Mouse (Mus musculus): ENCODE data around the gene Golga5.

Golga5 gene

DNA sequence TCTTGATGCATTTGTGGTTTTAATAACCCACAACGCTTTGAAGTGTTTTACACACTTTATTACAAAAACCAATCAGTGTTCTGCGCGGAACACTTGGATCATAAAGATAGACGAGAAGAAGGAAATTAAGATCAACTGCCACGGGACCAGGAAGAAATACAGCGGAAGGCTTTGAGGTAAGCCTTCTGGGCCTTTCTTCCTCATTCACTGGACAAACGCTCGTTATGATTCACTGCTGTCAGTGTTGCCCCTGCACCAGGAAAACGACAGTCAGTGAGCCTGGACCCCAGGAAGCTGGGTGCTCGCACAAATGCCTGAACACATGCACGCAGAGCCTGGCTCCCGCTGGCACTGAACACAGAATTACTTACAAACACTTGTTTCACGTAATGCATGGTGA is 48.7 kb downstream of the Golga5 start:
- DNase-seq: no peak

DNA sequence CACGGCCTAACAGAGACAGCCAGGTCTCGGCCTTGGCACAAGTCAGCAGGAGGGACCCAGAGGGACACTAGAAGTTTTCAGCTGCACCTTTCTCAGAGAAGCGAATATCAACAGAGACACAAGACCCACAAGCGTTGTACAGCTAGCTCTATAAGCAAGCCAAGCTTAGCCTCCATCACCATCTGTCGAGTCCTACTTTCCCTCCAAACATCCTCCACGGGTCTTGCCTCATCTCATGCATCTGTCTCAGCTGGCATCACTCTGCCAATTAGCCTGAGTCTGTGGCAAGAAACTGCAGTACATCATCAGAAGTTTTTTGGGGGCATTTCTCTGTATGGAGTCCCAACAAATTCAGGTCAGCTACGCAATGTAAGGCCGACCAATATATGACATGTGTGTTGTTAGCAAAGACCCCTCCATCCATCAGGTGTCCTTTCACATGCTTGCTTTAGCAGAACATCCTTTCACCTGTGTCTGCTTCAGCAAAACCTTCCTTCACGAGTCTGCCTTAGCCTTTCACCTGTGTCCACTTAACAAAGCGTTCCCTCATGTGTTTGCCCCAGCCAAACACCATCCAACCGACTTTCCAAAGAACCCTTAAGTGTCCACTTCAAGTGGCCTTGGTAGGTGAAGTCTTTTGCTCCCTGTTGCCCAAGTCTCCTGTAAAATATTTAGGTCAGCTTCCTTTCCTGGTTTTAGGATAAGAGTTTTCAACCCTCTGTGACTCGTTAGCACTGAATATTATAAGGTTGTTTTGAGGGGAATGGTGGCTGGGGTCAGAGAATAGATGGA is 51.2 kb downstream of the Golga5 start:
- no peak for DNase-seq

DNA sequence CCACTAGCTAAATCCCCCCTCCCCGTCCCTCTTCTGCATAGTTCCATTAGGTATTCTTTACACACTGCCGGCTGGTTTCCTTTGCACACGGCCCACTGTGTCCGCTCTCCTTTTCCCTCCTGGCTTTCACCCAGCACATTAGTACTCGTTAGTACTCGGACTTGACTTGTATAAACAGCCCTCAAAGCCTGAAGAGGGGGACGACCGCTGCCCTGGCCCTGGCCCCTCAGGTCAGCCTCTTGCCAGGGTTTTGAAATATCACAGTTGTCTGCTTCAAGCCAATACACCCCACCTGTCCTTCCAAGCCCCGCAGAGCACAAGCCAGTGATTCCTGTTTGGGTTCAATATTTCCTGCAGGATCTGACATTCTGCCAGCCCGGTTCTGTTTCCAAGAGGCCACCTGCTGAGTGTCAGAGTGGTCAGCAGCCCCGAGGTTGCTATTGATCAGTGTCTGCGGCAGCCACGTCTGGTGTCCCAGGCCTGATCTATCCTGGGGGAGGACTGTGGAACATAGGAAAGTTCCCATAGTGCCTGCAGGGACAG is 52.9 kb downstream of the Golga5 start:
- DNase-seq: no peak

DNA sequence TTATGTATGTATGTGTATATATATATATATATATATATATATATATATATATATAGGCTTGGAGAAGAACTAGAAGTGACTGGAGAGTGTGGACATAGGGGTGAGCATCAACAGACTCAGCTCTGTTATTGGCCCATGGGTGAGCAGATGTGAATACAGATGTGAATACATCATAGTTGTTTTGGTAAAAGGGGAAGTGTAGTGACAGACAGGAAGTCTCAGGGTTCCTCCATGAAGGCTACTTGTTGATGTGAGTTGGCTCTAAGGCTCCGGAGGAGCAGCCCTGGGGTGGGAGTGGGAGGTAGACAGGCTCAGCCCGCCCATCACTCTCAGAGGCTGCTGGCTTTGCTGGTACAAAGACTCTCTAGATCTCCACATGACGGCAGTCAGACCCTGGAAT is 55.3 kb downstream of the Golga5 start:
- DNase-seq: no peak

DNA sequence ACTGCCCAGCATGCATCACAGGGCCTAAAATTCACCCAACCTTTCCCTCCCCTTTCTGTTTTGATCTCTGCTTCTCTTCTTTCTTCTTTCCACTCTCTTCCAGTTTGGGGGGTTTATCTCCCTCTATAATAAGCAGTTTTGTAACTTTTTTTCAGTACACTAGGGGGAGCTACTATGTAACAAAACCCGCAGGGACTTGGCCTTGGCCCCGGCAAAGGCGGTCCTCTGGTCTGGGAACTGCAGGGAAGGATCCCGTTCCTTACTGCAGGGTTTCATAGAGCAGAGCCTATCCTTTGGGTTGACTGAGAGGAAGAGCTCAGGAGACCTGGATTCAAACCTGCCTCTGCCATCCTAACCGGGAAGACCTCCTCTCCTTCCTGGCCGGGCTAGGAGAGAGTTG is 55.8 kb downstream of the Golga5 start:
- peak; percentile 74 for DNase-seq

DNA sequence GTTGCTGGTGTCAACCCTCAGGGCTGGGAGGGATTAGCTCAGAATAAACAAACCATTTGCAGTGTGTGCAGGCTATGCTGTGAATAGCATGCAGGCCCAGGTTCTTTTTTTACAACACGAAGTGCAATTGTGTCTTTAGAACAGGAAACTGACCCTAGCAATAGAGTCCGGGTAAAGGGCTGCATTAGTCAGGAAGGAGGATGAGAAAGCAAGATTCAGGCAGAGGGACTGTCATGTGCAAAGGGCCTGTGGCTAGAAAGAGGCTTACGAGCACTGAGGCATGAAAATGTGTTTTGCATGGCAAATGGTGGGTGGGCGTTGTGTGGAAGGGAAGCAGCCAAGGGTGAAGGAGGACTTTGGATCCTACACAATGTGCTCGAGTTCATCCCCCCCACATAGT is 59.1 kb downstream of the Golga5 start:
- DNase-seq: no peak

DNA sequence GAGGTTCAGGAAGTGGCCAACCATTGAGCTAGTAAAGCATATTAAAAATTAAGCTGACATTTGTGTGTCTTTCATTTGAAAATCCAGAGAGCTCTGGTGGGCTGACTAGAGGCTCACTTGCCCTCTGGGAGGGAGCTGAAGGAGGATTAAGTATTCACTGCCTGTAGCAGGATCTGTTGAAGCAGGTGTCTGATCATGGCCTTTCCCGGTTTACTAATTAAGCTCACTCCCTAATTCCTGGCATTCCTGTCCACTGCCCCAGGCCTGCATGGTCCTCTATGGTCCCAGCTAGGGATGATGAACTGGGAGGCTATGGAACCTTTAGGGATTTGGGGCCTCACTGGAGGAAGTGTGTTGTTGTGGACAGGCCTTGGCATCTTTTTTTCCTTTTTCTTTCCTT is 66.9 kb downstream of the Golga5 start:
- no peak for DNase-seq

DNA sequence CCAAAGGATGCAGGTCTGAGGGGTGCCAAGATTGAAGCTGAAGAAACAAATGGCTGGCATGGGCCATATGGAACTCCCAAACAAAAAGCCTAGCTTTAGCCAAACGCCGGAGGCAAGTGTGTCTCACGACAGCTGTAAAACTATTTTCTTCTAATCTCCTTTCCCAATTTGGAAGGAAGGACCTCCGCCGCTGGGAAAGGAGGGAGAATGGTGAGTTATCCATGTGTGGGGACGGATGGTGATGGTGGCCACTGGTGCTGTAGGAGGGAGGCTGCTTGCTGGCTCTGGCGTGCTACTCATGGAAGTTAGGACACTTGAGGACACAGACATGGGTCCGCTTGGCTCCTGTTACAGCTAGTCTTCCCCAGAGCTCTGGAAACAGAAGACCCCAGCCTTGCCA is 71.3 kb downstream of the Golga5 start:
- DNase-seq: no peak

DNA sequence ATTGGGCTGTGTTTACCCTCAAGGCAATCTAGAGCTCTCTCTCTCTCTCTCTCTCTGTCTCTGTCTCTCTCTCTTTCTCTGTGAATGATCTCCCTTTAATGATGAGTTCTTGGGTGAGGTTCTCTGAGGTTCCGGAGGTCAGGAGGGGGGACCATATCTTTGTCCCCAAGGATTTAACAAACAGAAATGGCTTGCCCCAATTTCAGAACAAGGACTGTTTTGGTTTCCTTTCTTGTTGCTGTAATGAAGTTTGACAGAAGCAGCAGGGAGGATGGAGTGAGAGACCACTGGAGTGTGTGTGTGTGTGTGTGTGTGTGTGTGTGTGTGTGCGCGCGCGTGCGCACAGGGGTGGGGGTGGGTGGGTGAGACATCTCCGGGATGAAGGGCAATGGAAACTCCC is 72.2 kb downstream of the Golga5 start:
- no peak for DNase-seq

DNA sequence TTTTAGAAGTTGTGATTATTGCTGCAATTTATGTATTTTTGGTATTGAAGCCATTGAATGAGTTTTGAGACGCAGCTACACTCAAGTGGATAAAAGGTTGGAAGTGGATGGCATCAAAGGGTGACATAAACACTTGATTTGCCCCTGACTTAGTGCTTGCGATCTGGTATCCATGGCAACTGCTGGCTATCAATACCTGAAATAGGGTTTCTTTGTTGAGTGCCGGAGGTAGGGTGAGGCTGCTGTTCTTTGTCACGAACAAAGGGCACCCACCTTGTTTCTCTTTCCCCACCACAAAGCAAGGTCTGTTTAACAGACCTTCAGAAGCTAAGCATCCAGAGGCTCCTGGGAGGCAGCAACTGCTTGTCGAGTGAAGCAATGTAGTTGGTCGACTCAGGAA is 76.2 kb downstream of the Golga5 start:
- DNase-seq: no peak
